Mouse (Mus musculus): Measurements from ENCODE around the gene Atp6v1g2.

Gene Atp6v1g2

DNA sequence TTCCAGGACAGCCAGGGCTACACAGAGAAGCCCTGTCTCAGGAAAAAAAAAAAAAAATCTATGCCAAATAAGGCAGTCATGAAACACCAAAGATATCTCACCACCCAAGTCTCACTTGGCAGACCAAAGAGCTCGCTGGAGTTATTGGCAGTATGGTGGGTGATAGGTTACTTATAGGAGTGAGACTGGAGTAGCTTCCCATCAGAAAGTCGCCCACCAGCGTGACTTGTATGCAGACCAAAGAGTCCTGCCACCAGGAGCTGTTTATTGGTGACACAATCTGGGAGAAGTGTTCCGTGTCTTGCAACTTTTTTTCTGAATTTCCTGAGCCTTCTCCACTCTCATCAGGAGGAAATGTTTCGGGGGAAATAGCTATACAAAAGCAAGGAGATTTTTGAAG is 6.2 kb downstream of the Atp6v1g2 start:
- no peak for DNase-seq

DNA sequence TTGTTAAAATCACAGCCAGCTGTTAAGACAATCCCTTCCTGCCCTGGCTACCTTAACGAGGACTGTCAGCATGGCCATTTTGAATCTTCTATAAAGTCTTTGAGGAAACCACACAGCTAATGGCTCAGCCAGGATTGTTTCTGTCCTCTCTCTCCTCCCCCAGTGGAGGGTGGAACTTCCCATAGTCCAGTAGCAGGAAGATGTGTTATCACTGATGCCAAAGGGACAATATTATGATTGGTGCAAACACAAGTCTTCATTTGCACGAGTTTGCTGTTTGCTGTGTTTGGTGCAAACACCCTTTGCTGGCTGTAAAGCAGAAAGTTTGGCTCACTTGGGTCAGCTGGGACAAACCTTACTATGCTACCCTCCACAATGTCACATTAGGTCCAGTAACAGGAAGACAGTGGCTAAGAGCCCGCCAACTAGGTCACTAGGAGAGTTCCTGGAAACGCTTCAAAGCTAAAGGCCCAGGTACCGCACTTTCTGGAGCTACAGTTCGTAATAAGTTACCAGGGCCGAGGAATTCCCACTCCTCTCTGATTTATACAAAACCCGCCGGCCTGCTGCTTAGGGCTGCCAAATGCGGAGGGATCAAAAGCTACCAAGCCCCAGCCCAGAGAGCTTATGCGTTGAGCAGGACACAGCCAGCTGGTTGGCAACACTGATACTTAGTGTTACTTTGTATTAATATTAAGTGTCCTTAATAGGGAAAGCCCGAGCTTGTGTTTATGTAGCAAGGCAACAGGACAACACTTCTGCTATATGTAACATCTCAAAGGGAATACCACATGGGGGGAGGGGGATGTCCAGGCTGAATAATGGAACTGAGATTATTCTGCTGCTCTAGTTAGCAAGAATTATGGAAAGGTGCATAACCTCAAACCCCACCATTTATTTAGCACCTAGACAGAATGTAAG is 7.2 kb downstream of the Atp6v1g2 start:
- DNase-seq = no peak

DNA sequence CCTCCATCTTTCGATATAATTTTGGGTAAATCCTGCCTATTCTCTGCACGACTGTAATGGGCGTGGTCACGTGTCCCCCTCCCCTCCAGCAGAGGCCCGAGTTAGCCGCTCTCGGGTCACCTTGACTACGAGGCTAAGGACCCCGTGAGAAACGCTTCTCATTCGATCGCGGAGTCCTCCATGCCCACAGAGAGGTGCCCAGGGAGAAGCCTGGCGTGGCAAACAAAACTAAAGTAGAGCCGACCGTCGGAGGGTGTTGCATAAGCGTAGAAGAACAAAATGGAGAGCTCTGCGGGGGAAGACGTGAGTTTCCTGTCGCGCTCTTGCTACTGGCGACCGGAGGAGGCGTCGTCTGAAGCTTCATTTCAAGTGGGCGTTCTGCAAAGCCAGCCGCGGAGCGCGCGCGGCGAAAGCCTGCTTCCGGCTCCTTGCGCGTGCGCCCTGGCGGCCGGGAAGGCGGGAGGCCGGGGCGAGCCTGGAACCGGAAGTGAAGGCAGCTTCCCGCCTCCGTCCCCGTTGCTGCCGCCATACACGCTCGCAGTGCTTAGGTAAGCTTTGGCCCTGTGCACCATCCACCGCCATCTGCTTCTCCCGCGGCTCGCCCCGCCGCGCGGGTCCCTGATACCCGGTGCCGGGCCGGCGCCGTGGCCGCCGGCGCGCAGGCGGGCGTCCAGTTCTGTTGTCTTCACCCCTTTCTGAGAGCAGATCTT is 8.0 kb downstream of the Atp6v1g2 start, which contains the start of gene Ddx39b:
Gene Ddx39b (plus strand): TSS at position 442 of the 710 bp plus-strand sequence.
- peak; percentile 99 for DNase-seq

DNA sequence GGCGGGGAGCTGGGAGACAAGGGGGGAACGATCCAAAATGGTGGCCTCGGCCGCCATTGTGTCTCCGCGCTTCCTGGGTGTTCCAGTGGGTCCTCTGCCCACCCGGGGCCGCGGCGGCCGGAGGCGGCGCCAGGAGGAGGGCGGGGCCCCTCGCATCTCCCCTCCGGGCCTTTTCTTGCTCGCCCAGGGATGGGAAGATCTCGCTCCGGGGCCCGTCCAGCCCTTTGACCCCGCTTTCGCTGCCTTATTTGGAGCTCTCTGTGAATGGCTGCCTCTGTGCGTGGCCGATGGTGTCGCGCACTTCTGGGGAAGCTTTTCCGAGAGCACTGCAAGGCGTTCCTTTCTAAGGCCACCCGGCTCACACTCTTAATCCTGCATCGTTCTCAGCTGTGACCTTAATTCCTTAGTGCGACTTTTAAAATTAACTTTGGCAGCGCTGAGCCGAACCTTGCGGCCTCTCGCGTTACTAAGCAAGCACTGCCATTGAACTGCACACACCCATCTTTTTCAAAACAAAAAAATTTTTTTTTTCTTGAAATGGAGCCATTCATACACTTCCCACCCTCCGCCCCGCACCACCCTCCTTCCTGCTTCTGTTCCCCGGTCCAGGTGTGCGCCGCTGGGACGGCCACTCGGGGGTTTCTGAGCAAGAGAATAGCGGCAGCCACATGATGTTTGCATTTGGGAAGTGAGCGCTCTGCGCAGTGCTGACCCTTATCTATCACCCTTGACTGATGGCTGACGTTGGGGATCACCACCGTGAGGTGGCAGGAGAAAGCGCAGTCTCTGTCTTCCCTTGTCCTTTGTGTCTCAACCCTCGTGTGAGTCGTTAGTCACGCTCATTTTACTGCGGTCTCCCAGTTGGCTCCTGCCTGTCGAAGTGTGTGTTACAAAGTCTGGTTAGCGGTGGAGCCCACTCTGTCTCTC is 8.8 kb downstream of the Atp6v1g2 start:
- DNase-seq = no peak

DNA sequence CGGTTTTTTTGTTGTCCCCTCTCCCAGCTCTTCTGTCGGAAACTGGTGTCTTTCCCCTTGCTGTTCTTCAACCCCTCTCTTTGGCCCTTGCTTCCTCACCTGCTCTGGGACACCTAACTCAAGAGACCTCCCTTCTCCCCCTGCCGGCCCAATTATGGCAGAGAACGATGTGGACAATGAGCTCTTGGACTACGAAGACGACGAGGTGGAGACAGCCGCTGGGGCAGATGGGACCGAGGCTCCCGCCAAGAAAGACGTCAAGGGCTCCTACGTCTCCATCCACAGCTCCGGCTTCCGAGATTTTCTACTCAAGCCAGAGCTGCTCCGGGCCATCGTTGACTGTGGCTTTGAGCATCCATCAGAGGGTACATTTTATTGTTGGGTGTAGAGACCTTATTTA is 9.6 kb downstream of the Atp6v1g2 start:
- peak; percentile 64 for DNase-seq

DNA sequence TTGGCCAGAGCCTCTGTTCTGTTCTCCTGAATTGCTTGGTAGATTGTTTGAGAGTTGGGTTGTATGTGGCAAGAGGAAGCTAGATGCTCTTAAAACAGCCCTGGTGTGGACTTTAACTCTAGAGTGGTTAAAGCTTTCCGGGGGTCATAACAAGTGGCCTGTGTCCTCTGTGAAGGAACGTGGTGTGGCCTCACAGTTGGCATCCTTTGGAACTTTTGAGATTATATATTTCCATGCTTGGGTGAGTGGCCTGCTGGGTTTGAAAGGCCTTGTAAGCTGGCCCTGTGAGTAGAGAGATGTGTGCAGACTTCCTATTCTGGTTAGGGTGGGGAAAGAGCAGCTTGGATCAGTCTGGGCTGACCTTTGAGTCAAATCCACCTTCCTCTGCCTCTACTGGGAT is 11.5 kb downstream of the Atp6v1g2 start:
- DNase-seq = no peak

DNA sequence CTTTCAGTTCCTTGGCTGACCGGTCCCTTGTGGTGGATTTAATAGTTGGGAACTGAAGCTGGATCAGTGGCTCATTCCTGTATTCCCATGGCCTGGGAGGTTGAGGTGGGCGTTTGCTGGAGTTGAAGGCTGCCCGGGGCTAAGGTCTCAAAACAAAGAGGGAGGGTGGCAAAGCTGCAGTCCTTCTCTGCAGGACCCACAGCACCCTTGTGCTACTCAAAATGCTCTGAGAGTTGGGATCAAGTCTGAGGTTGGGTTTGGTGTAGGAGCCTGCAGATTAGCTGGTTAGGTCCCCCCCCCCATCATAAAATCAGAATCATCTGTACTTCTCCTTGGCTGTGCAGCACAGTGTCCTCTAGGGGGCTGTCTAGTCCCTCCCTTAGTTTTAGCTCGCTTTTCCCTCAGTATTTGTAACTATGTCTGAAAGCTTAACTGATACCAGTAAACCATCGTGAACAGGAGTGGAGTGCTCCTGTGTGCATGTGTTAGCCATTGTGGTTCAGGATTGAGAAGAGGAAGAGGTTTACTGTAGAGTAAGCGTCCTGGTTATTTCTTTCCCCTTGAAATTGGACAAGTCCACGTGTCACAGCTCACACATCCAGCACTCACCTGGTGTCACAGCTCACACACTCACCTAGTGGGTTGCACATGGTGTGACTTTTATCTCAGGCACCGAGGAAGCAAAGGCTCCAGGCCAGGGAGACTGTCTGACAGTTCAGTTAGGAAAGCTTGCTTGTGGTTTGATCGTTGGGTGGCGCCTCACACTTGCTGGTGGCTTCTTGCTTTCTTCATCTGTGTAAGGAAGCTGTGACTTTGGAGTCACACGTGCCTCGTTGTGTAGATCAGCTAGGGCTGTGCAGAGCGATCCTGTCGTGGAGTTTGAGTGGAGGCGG is 12.5 kb downstream of the Atp6v1g2 start:
- DNase-seq = no peak

DNA sequence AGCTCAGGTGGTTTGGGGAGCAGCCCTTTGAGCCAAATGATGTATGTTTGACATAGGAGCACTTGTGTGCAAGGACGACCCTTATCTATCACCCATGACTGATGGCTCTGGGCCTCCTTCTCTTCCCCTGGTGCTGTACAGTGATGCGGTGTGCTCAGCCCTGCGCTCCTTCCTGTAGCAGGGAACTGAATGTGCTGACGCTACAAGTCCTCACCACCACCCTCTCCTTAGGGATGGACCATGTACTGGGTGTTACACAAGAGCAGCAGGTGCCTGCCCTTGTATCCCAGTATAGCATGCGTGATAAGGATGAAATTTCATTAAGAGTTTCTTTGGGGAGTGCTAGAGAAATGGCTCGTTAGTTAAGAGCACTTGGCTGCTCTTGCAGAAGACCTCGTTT is 13.7 kb downstream of the Atp6v1g2 start:
- DNase-seq = no peak

DNA sequence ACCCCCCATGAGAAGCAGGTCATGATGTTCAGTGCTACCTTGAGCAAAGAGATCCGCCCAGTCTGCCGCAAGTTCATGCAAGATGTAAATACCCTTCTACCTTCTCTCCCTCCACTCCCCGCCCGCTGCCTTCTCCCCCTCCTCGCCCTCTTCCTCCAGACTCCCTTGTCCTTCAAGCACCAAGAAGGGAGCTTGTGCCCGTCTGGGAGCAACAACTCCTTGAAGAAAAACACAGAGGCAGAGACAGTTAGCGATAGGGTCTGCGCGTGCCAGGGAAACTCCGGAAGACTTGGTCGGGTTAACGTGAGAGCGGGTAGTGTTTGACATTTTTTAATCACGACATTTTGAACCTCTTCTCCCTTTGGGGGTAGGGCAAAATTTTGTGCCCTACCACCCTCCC is 15.5 kb downstream of the Atp6v1g2 start:
- DNase-seq = no peak

DNA sequence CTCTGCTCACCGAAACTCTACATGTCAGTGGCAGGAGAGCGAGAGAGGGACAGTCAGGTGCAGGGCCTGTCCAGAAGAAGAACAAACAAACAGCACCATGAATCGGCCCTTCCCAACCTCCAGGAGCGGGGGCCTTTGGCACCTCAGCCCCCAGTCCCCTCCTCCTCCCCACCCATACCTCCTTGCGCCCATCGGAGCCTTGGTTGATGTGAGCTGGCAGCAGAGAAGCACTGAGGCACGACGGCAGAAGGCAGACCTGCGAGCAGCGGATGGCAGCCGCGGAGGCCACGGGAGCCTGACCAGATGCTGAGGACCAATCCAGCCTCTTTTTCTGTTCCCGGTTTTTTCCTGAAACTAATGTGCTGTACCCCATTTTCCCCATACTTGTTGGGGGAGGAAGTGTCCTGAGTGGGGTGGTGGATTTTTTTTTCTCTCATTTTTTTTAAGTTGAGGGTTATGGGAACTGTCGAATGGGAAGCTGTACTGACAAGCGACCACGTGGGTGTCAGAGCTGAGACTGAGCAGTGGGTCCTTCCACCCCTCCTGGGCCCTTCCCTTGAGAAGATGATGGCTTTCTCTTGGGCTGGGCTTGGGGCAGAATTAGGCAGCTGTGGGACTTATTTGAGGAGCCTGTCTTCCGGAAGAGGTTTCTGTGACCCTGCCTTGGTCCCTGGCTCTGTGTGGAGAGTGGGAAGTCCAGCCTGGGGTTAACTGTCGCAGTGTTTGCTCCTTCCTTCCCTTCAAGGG is 16.2 kb downstream of the Atp6v1g2 start:
- DNase-seq = no peak

DNA sequence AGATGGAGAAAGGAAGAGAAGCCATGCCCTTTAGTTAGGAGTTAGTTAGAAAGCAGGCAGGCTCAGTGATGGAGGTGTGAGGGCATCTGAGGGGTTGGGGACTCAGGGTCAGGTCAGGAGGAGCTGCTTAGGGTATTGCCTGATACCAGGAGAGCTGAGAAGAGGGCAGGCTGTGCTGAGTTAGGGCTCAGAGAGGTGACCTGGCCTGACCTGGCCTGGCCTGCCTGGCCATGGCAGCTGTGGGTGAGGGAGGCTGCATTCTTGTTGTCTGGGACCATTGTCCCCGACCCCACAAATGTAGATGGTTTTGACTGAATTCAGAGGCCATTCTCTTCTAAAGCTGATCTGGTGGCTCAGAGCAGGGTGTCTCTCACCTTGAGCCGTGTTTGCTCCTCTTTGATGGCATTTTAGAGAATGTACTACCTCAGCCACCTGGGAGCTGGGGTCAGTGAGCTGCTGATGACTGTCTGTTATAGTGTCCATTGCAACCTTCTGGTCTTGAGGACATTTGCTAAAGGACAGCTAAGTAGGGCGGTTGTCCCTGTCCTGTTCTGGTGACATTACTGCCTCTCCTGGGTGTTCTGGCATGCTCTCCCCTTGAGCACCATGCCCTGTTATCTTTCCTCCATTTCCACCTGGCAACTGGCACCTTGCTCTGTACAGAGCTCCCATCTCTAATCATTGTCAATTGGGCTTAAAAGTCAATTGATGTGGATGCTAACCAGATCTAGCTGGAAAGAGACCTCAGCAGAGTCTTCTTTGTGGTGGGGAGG is 17.1 kb downstream of the Atp6v1g2 start:
- no peak for DNase-seq

DNA sequence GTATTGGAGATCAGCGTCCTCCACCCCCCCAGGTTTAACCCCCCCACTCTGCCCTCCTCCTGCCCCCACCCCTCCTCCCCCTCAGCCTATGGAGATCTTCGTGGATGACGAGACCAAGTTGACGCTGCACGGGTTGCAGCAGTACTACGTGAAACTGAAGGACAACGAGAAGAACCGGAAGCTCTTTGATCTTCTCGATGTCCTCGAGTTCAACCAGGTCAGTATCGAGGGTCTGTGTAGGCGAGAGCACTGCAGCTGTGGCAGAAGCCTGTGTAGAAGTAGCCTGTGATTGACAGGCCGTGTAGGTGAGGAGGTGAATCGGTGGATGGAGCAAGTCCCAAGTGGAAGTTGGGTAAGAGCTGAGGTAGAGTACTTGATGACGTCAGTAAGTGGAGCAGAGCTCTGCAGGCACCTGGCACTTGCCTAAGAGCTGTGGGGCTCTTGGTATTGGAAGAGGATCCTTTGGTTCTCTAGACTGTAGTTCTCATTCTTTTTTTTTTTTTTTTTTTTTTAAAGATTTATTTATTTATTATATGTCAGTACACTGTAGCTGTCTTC is 17.8 kb downstream of the Atp6v1g2 start:
- DNase-seq = no peak

DNA sequence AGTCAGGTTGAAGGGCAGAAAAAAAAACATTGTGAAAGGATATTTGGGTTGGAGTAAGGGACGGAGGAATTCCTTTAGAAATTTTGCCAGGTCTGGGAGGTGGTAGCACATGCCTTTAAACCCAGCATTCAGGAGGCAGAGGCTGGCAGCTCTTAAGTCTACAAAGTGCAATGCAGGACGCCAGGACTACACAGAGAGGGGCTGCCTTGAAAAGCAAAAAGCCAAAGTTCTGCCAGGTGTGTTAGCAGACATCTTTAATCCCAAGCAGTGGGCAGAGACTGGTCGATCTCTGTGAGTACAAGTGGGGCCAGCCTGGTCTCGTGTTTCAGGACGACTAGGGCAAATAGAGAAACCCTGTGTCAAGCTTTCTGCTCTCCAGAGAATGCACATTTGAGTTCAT is 18.5 kb downstream of the Atp6v1g2 start:
- no peak for DNase-seq

DNA sequence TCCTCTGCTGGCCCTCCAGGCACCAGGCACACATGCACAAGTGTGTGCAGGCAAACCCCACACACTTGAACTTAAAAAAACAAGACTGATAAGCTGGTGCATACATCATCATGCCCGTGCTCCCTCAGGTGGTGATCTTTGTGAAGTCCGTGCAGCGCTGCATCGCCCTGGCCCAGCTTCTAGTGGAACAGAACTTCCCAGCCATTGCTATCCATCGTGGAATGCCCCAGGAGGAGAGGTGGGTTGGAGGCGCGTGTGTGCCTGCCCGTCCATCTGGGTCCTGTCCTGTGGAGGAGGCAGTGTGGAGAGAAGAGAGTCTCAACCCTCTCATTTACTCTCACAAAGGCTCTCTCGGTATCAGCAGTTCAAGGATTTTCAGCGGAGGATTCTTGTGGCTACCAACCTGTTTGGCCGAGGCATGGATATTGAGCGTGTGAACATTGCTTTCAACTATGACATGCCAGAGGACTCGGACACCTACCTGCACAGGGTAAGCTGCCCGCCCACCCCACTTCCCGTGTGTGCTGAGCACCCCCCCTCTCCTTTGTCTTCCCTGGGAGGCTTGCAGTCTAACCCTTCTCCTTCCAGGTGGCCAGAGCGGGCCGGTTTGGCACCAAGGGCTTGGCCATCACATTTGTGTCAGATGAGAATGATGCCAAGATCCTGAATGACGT is 19.3 kb downstream of the Atp6v1g2 start:
- no peak for DNase-seq

DNA sequence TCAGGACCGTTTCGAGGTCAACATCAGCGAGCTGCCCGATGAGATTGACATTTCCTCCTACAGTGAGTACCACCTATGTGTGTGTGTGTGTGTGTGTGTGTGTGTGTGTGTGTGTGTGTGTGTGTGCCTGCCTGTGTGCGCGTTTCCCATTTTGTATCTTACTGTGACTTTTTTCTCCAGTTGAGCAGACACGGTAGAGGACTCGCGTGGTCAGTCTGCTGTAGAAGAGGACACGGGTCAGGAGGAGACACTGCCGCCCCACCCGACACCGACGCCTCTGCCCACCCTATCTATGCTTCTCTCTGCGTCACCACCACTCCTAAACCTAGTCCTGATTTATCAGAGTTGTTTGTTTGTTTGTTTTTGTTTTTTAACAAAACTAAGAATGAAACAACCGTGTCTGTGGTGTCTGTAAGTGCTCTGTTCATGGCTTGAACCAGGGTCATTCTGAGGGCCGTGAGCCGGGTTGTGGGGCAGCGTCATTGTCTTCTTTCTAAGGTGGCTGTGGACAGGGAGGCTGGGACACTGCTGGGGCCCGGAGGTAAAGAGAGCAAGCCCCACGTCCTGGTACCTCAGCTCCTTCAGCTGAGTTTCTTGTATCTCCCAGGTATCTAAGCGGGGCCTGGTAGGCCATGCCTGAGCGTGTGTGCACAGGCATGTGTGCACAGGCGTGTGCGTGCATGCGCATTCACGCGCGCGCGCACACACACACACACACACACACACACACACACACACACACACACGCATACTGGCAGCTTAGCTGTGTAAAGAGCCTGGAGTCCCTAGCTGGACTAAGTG is 20.0 kb downstream of the Atp6v1g2 start:
- no peak for DNase-seq

DNA sequence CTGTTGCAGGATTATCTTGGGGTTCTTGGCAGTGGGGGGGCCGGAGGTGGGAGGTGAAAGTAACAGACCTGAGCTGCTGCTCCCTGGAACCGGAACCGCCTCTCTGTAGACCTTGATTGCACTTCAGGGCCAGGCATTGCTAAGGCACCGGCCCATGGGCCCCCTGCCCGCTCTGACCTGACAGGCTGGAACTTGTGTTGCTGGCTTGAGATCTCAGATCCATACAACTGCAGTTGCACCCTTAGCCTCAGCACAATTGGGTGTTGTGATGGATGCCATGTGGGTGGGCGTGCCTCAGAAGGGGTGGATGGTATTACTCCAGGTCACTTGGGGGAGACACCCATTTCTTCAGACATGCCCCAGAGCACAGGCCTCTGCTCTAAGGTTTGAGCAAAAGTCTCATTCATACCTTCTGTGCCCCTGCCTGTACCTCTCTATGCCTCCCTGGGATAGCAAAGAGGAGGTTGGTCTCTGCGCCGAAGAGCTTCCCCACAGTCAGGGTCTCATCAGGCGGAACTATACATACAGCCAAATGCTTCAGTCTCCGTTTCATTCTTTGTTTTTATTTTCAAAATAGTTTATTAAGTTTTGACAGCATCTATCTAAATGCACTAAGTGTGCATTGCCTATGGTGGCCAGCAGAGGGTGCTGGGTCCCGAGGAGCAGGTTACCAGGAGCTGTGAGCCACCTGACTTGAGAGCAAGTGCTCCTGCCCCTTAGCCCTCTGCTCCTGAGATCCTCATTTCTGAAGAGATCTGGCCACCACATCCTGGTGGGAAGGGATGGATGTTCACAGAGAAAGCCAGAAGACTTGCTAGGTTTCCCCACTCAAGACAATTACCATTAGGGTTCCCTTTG is 21.0 kb downstream of the Atp6v1g2 start:
- no peak for DNase-seq

DNA sequence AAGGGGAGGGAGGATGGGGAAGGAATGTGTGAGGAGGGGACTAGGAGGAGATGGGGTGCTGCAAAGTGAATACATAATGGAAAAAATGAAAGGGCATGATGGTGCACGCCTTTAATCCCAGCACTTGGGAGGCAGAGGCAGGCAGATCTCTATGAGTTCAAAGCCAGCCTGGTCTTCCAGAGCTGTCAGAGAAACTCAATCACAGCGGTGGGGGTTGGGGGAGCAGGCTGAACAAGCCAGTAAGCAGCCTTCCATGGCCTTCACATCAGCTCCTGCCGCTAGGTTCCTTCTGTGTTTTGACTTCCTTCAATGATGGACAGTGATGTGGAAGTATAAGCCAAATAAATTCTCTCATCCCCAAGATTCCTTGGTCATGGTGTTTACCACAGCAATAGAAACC is 21.8 kb downstream of the Atp6v1g2 start:
- DNase-seq = no peak

DNA sequence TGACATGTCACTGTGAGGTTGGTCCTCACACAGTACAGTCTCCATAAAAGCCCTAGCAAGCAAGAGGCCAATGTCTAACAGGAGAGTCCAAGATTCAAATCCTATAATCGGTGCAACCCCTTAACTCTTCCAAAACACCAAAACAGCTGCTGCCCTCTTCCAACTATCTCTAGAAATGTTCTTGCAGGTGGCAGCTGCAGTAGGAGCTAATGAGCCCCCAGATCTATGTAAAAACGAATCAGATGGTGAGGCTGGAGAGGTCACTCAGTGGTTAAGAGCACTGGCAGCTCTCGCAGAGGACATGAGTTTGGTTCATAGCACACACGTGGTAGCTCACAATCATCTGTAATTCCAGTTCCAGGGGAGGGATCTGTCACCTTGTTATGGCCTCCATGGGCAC is 22.2 kb downstream of the Atp6v1g2 start:
- no peak for DNase-seq

Data from right cerebral cortex, postnatal 25 days (tissue).